Mouse (Mus musculus) stomach, postnatal 0 days (tissue): ENCODE data around the gene C130074G19Rik. TPM values are rescaled to one million over a fixed set of nuclear protein-coding genes. Genes with fewer than 3 reads are reported as not detected.

Source experiments
- ATAC-seq: fragments of 200-750 bp; cut with Nextera tagmentation; 2 replicates; pipeline ENCODE4 v1.8.0; 2017; ENCODE audit not compliant: low FRiP score, low TSS enrichment
- DNase-seq: peaks from one replicate; pipeline ENCODE4 v3.0.0-alpha.2; 2016; ENCODE audit warnings: low spot score
- H3K27ac ChIP-seq: fragments of 300-500 bp; sonication (generic); replicated peaks from 2 replicates; pipeline ENCODE4 v1.5.1; 2014; ENCODE audit warnings: mild to moderate bottlenecking, control low read depth
- H3K27me3 ChIP-seq: fragments of 300-500 bp; sonication (generic); 2 replicates; pipeline ENCODE4 v1.6.1; 2014; ENCODE audit warnings: low read length; ENCODE audit not compliant: control insufficient read depth, insufficient read depth
- H3K36me3 ChIP-seq: fragments of 300-500 bp; sonication (generic); 2 replicates; pipeline ENCODE4 v1.6.1; 2014; ENCODE audit warnings: low read length, mixed read lengths; ENCODE audit not compliant: control insufficient read depth, insufficient read depth
- H3K4me1 ChIP-seq: fragments of 300-500 bp; sonication (generic); replicated peaks from 2 replicates; pipeline ENCODE4 v1.6.1; 2014; ENCODE audit warnings: antibody characterized with exemption; ENCODE audit not compliant: control insufficient read depth, insufficient read depth
- H3K4me2 ChIP-seq: fragments of 300-500 bp; sonication (generic); replicated peaks from 2 replicates; pipeline ENCODE4 v1.6.1; 2014; ENCODE audit warnings: low read depth, mild to moderate bottlenecking, control low read depth, moderate library complexity
- H3K4me3 ChIP-seq: fragments of 300-500 bp; sonication (generic); 2 replicates; pipeline ENCODE4 v1.5.1; 2014; ENCODE audit warnings: low read depth, low read length, control low read depth
- H3K9ac ChIP-seq: fragments of 300-500 bp; sonication (generic); 2 replicates; pipeline ENCODE4 v1.6.1; 2014; ENCODE audit warnings: mild to moderate bottlenecking, low read length, control low read depth, mixed read lengths
- H3K9me3 ChIP-seq: fragments of 300-500 bp; sonication (generic); 2 replicates; pipeline ENCODE4 v1.6.1; 2016; ENCODE audit warnings: low read length; ENCODE audit not compliant: control insufficient read depth
- CTCF ChIP-seq: IDR thresholded peaks from 2 replicates; pipeline ENCODE4 v1.5.1; 2016; ENCODE audit warnings: antibody characterized with exemption, low read depth, mild to moderate bottlenecking, moderate library complexity
- EP300 ChIP-seq: optimal IDR thresholded peaks from 2 replicates; pipeline ENCODE3; 2016; ENCODE audit warnings: antibody characterized with exemption
- WGBS: fragments of 180-500 bp; shearing (Covaris S2); extraction: QIAGEN DNeasy Blood & Tissue Kit; methylation state at CpG from one replicate; pipeline ENCODE4 v1.1.7; 2014; 5-methylcytosine and 5-hydroxymethylcytosine counted together
- polyA plus RNA-seq: library from polyadenylated mRNA; unstranded; fragments of >200 nt; fragmentation: Nextera tagmentation; extraction: Ambion mirVana; gene quantifications from 2 replicates; pipeline ENCODE4 v1.2.1, GENCODE M21; 2015

The C130074G19Rik gene
- polyA plus RNA-seq = 1.9 TPM in 2 replicates

GRCm38 (mm10) chr1:184882281-184883268 lies at the start of gene C130074G19Rik:
Gene C130074G19Rik, minus strand, starts transcription at chr1:184883218.
- no peaks in the 10 kb centered on the region for H3K36me3 ChIP-seq
- H3K9ac ChIP-seq = peak within 1 kb of the TSS; percentile 60
- H3K4me3 ChIP-seq = peak within 1 kb of the TSS; percentile 51
- H3K27ac ChIP-seq = no peak within 1 kb of the TSS
- 4% methylated on average over 77 of the region's 77 CpGs for WGBS
- H3K9me3 ChIP-seq = no peaks in the 10 kb centered on the region
- TF ChIP-seq CTCF (peak; percentile 74), EP300 (no peak)
- H3K4me2 ChIP-seq = peak within 1 kb of the TSS; percentile 72
- no peaks in the 10 kb centered on the region for H3K4me1 ChIP-seq
- ATAC-seq = peak; percentile 93
- H3K27me3 ChIP-seq = peaks cover 4% of the 10 kb centered on the region
- DNase-seq = peak; percentile 79

- Histone ChIP-seq H3K4me1 (no peaks in the 10 kb centered on the region), H3K4me3 (no peak overlapping the region), H3K9ac (no peak overlapping the region), H3K27ac (no peak overlapping the region), H3K9me3 (no peaks in the 10 kb centered on the region), H3K27me3 (no peaks in the 10 kb centered on the region), H3K36me3 (no peaks in the 10 kb centered on the region), H3K4me2 (no peak overlapping the region)
- ATAC-seq (no peak), DNase-seq (no peak)
- 89% methylated on average over 6 of the region's 6 CpGs for WGBS
- TF ChIP-seq CTCF (no peak), EP300 (no peak)
Measured at GRCm38 (mm10) chr1:184931097-184931496, 48.1 kb upstream of the C130074G19Rik start.

- no peak overlapping the region for H3K4me2 ChIP-seq
- DNase-seq (no peak), ATAC-seq (no peak)
- no peak overlapping the region for H3K27ac ChIP-seq
- no peaks in the 10 kb centered on the region for H3K27me3 ChIP-seq
- no peaks in the 10 kb centered on the region for H3K9me3 ChIP-seq
- no peaks in the 10 kb centered on the region for H3K4me1 ChIP-seq
- TF ChIP-seq EP300 (no peak), CTCF (no peak)
- H3K9ac ChIP-seq = no peak overlapping the region
- H3K4me3 ChIP-seq = no peak overlapping the region
- 70% methylated on average over 1 of the region's 1 CpGs for WGBS
- H3K36me3 ChIP-seq = no peaks in the 10 kb centered on the region
Measured at GRCm38 (mm10) chr1:184928382-184928781, 45.4 kb upstream of the C130074G19Rik start.

GRCm38 (mm10) chr1:184927911-184928310 lies 44.9 kb upstream of the C130074G19Rik start:
- Histone ChIP-seq H3K4me2 (no peak overlapping the region), H3K9me3 (no peaks in the 10 kb centered on the region), H3K9ac (no peak overlapping the region), H3K27me3 (no peaks in the 10 kb centered on the region), H3K36me3 (no peaks in the 10 kb centered on the region), H3K4me1 (no peaks in the 10 kb centered on the region), H3K4me3 (no peak overlapping the region), H3K27ac (no peak overlapping the region)
- DNase-seq = no peak
- ATAC-seq = no peak
- 78% methylated on average over 1 of the region's 1 CpGs for WGBS
- TF ChIP-seq CTCF = no peak
- no peak for TF ChIP-seq EP300

- ATAC-seq = no peak
Measured at GRCm38 (mm10) chr1:184922824-184923223, 39.8 kb upstream of the C130074G19Rik start.

GRCm38 (mm10) chr1:184920057-184920456 lies 37.0 kb upstream of the C130074G19Rik start:
- H3K27ac ChIP-seq = no peak overlapping the region
- no peaks in the 10 kb centered on the region for H3K4me1 ChIP-seq
- H3K9ac ChIP-seq = no peak overlapping the region
- H3K9me3 ChIP-seq = no peaks in the 10 kb centered on the region
- ATAC-seq (no peak), DNase-seq (no peak)
- TF ChIP-seq CTCF (no peak), EP300 (no peak)
- no peak overlapping the region for H3K4me3 ChIP-seq
- H3K4me2 ChIP-seq = no peak overlapping the region
- no peaks in the 10 kb centered on the region for H3K36me3 ChIP-seq
- 82% methylated on average over 5 of the region's 5 CpGs for WGBS
- H3K27me3 ChIP-seq = no peaks in the 10 kb centered on the region

More at GRCm38 (mm10) chr1:184922824-184923223, 39.8 kb upstream of the C130074G19Rik start:
- Histone ChIP-seq H3K27me3 (no peaks in the 10 kb centered on the region), H3K9me3 (no peaks in the 10 kb centered on the region), H3K27ac (no peak overlapping the region), H3K4me1 (no peaks in the 10 kb centered on the region), H3K4me2 (no peak overlapping the region), H3K9ac (no peak overlapping the region), H3K36me3 (no peaks in the 10 kb centered on the region), H3K4me3 (no peak overlapping the region)
- DNase-seq = no peak
- 87% methylated on average over 13 of the region's 13 CpGs for WGBS
- TF ChIP-seq EP300 (no peak), CTCF (no peak)
